Mouse (Mus musculus): ENCODE results near the gene Cdx2. TPM values are rescaled to one million over a fixed set of nuclear protein-coding genes. Genes with fewer than 3 reads are reported as not detected.

Cdx2 gene
- polyA plus RNA-seq (2015; fragmentation: Nextera tagmentation; extraction: Ambion mirVana) = 0.18 TPM in 1 of 2 replicates, not detected in the other

DNA sequence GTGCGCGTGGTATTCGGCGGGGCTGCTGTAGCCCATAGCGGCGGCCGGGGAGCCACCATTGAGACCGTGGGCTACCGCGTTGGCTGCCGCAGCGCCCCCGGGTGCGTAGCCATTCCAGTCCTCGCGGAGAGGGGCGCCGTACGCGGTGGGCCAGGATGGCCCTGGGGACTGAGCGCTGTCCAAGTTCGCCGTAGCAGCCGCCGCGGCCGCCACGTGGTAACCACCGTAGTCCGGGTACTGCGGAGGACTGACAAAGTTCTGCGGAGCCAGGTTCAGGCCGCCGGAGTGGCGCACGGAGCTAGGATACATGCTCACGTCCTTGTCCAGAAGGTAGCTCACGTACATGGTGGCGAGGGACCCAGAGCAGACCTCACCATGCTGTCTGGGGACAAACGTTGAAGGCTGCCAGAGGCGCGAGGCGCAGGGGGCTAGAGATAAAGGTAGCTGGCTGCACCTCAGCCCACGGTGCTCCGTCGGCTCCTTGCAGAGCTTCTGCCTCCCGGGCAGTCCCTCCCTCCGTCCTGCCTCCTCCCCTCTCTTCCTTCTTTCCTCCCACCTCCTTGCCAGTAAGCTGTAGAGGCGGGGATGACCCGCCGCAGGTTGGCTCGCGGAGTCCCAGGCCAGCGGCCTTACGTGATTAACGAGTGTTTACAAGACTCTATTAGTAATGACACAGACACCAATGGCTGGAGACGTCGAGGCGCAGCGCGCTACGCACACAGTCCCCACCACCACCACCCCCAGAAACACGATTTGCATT lies at the start of gene Cdx2:
Gene Cdx2, minus strand, starts transcription at position 633 of the 760 bp plus-strand sequence.
- 2% methylated on average over 63 of the region's 63 CpGs for WGBS (ENCODE audit: insufficient replicate concordance)
- Histone ChIP-seq H3K27ac (ENCODE audit: low read length) (no peak within 1 kb of the TSS), H3K4me1 (ENCODE audit: control insufficient read depth, low read depth, low read length) (no peaks in the 10 kb centered on the region), H3K36me3 (ENCODE audit: control insufficient read depth, insufficient read depth) (no peaks in the 10 kb centered on the region), H3K4me2 (ENCODE audit: low read depth, low read length) (no peak within 1 kb of the TSS), H3K9ac (ENCODE audit: low read depth, low read length) (no peak within 1 kb of the TSS), H3K9me3 (replicated peaks; ENCODE audit: control insufficient read depth, low read length) (no peaks in the 10 kb centered on the region), H3K27me3 (ENCODE audit: control insufficient read depth, insufficient read depth, low read depth, low read length) (peaks cover 98% of the 10 kb centered on the region), H3K4me3 (ENCODE audit: low read depth, low read length) (peak within 1 kb of the TSS; percentile 17; the same call in 1 of the 2 replicates)
- ATAC-seq (ENCODE audit: low read depth) = no peak

DNA sequence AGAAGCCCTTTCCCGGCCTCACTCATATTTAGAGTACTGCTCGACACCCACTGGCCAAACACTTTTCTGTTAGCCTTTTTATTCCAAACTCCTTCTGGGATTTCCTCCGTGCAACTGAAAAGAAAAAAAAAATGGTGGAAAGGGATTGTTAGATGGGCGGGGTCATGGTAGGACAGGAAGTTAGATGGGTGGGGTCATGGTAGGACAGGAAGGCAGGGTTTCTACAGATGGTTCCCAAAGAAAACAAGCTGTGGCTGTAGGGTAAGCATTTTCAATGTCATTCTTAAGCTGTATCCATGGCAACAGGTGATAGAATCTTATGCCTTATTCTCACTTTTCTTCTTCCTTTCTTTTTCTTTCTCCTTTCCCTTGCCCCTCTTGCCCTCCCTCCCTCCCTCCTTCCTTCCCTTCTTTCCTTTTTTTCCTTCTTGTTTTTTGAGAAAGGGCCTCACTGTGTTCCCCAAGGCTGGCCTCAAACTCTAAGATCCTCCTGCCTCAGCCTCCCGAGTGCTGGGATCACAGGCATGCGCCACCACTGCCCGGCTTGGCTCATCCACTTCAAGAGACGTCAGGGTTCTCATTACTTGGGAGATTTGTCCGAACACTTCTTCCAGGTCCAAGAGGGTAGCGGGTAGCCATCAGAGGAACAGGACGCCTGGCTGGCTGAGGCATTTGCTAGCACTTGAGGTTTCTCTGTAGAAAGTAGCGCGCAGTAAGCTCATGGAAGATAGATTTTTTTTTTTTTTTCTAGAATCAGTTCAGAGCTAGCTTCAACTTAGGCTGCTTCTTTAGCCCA lies 49.4 kb upstream of the Cdx2 start:
- no peak overlapping the region for H3K4me2 ChIP-seq (ENCODE audit: low read depth, low read length)
- H3K9ac ChIP-seq (ENCODE audit: low read depth, low read length) = no peak overlapping the region
- H3K27me3 ChIP-seq (ENCODE audit: control insufficient read depth, insufficient read depth, low read depth, low read length) = no peaks in the 10 kb centered on the region
- H3K4me3 ChIP-seq (ENCODE audit: low read depth, low read length) = no peak overlapping the region
- H3K36me3 ChIP-seq (ENCODE audit: control insufficient read depth, insufficient read depth) = no peaks in the 10 kb centered on the region
- no peak for ATAC-seq (ENCODE audit: low read depth)
- no peaks in the 10 kb centered on the region for H3K9me3 ChIP-seq (replicated peaks; ENCODE audit: control insufficient read depth, low read length)
- H3K27ac ChIP-seq (ENCODE audit: low read length) = no peak overlapping the region
- H3K4me1 ChIP-seq (ENCODE audit: control insufficient read depth, low read depth, low read length) = no peaks in the 10 kb centered on the region
- WGBS (ENCODE audit: insufficient replicate concordance) = 73% methylated on average over 13 of the region's 13 CpGs

DNA sequence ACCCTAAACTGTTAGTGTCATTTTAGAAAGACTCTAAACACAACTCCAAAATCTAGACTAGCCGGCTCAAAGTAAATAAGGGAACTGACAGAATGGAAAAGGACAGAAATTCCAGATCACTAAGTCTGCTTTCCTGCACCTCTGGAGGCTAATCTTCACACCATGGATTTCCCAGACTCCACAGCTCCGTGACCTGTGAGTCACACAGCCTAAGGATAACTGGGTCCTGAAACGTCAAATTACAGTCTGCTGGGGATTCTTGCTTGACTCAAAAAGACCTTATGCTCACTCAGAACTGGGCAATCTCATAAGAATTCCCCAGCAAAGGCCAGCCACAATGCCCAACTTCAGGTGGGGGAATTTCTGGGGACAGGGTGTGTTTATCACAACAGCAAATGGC lies 48.7 kb upstream of the Cdx2 start:
- Histone ChIP-seq H3K4me2 (ENCODE audit: low read depth, low read length) (no peak overlapping the region), H3K4me3 (ENCODE audit: low read depth, low read length) (no peak overlapping the region), H3K4me1 (ENCODE audit: control insufficient read depth, low read depth, low read length) (no peaks in the 10 kb centered on the region), H3K36me3 (ENCODE audit: control insufficient read depth, insufficient read depth) (no peaks in the 10 kb centered on the region), H3K9ac (ENCODE audit: low read depth, low read length) (no peak overlapping the region), H3K9me3 (replicated peaks; ENCODE audit: control insufficient read depth, low read length) (no peaks in the 10 kb centered on the region), H3K27me3 (ENCODE audit: control insufficient read depth, insufficient read depth, low read depth, low read length) (no peaks in the 10 kb centered on the region), H3K27ac (ENCODE audit: low read length) (no peak overlapping the region)
- ATAC-seq (ENCODE audit: low read depth) = no peak
- 58% methylated on average over 3 of the region's 3 CpGs for WGBS (ENCODE audit: insufficient replicate concordance)

GRCm38 (mm10) chr5:147354985-147355384 lies 47.9 kb upstream of the Cdx2 start:
- Histone ChIP-seq H3K9ac (ENCODE audit: low read depth, low read length) (no peak overlapping the region), H3K9me3 (replicated peaks; ENCODE audit: control insufficient read depth, low read length) (no peaks in the 10 kb centered on the region), H3K27me3 (ENCODE audit: control insufficient read depth, insufficient read depth, low read depth, low read length) (no peaks in the 10 kb centered on the region), H3K36me3 (ENCODE audit: control insufficient read depth, insufficient read depth) (no peaks in the 10 kb centered on the region), H3K4me2 (ENCODE audit: low read depth, low read length) (no peak overlapping the region), H3K4me3 (ENCODE audit: low read depth, low read length) (no peak overlapping the region), H3K4me1 (ENCODE audit: control insufficient read depth, low read depth, low read length) (no peaks in the 10 kb centered on the region), H3K27ac (ENCODE audit: low read length) (no peak overlapping the region)
- 54% methylated on average over 8 of the region's 8 CpGs for WGBS (ENCODE audit: insufficient replicate concordance)
- no peak for ATAC-seq (ENCODE audit: low read depth)

GRCm38 (mm10) chr5:147354161-147354780 lies 47.2 kb upstream of the Cdx2 start:
- Histone ChIP-seq H3K27ac (ENCODE audit: low read length) (no peak overlapping the region), H3K36me3 (ENCODE audit: control insufficient read depth, insufficient read depth) (no peaks in the 10 kb centered on the region), H3K4me1 (ENCODE audit: control insufficient read depth, low read depth, low read length) (no peaks in the 10 kb centered on the region), H3K27me3 (ENCODE audit: control insufficient read depth, insufficient read depth, low read depth, low read length) (no peaks in the 10 kb centered on the region), H3K4me3 (ENCODE audit: low read depth, low read length) (no peak overlapping the region), H3K4me2 (ENCODE audit: low read depth, low read length) (no peak overlapping the region), H3K9me3 (replicated peaks; ENCODE audit: control insufficient read depth, low read length) (no peaks in the 10 kb centered on the region), H3K9ac (ENCODE audit: low read depth, low read length) (no peak overlapping the region)
- no peak for ATAC-seq (ENCODE audit: low read depth)
- WGBS (ENCODE audit: insufficient replicate concordance) = 48% methylated on average over 17 of the region's 17 CpGs

- H3K4me2 ChIP-seq (ENCODE audit: low read depth, low read length) = no peak overlapping the region
- 71% methylated on average over 8 of the region's 8 CpGs for WGBS (ENCODE audit: insufficient replicate concordance)
- H3K9me3 ChIP-seq (replicated peaks; ENCODE audit: control insufficient read depth, low read length) = no peaks in the 10 kb centered on the region
- no peak overlapping the region for H3K4me3 ChIP-seq (ENCODE audit: low read depth, low read length)
- H3K27ac ChIP-seq (ENCODE audit: low read length) = no peak overlapping the region
- H3K36me3 ChIP-seq (ENCODE audit: control insufficient read depth, insufficient read depth) = no peaks in the 10 kb centered on the region
- no peak for ATAC-seq (ENCODE audit: low read depth)
- H3K9ac ChIP-seq (ENCODE audit: low read depth, low read length) = no peak overlapping the region
- H3K4me1 ChIP-seq (ENCODE audit: control insufficient read depth, low read depth, low read length) = no peaks in the 10 kb centered on the region
- no peaks in the 10 kb centered on the region for H3K27me3 ChIP-seq (ENCODE audit: control insufficient read depth, insufficient read depth, low read depth, low read length)
These were observed 44.9 kb upstream of the Cdx2 start for GRCm38 (mm10) chr5:147351931-147352330.

GRCm38 (mm10) chr5:147345981-147346380 lies 38.9 kb upstream of the Cdx2 start:
- H3K4me2 ChIP-seq (ENCODE audit: low read depth, low read length) = no peak overlapping the region
- WGBS (ENCODE audit: insufficient replicate concordance) = 52% methylated on average over 1 of the region's 1 CpGs
- H3K9ac ChIP-seq (ENCODE audit: low read depth, low read length) = no peak overlapping the region
- H3K4me1 ChIP-seq (ENCODE audit: control insufficient read depth, low read depth, low read length) = no peaks in the 10 kb centered on the region
- no peaks in the 10 kb centered on the region for H3K36me3 ChIP-seq (ENCODE audit: control insufficient read depth, insufficient read depth)
- no peak overlapping the region for H3K4me3 ChIP-seq (ENCODE audit: low read depth, low read length)
- no peak overlapping the region for H3K27ac ChIP-seq (ENCODE audit: low read length)
- H3K9me3 ChIP-seq (replicated peaks; ENCODE audit: control insufficient read depth, low read length) = no peaks in the 10 kb centered on the region
- no peak for ATAC-seq (ENCODE audit: low read depth)
- no peaks in the 10 kb centered on the region for H3K27me3 ChIP-seq (ENCODE audit: control insufficient read depth, insufficient read depth, low read depth, low read length)

- no peaks in the 10 kb centered on the region for H3K27me3 ChIP-seq (ENCODE audit: control insufficient read depth, insufficient read depth, low read depth, low read length)
- no peaks in the 10 kb centered on the region for H3K36me3 ChIP-seq (ENCODE audit: control insufficient read depth, insufficient read depth)
- ATAC-seq (ENCODE audit: low read depth) = no peak
- no peaks in the 10 kb centered on the region for H3K9me3 ChIP-seq (replicated peaks; ENCODE audit: control insufficient read depth, low read length)
- 75% methylated on average over 10 of the region's 10 CpGs for WGBS (ENCODE audit: insufficient replicate concordance)
- H3K27ac ChIP-seq (ENCODE audit: low read length) = no peak overlapping the region
- no peak overlapping the region for H3K4me2 ChIP-seq (ENCODE audit: low read depth, low read length)
- no peak overlapping the region for H3K4me3 ChIP-seq (ENCODE audit: low read depth, low read length)
- no peak overlapping the region for H3K9ac ChIP-seq (ENCODE audit: low read depth, low read length)
- H3K4me1 ChIP-seq (ENCODE audit: control insufficient read depth, low read depth, low read length) = no peaks in the 10 kb centered on the region
These were observed 36.8 kb upstream of the Cdx2 start for GRCm38 (mm10) chr5:147343904-147344303.

GRCm38 (mm10) chr5:147342901-147343300 lies 35.8 kb upstream of the Cdx2 start:
- no peak overlapping the region for H3K27ac ChIP-seq (ENCODE audit: low read length)
- H3K4me1 ChIP-seq (ENCODE audit: control insufficient read depth, low read depth, low read length) = no peaks in the 10 kb centered on the region
- H3K9me3 ChIP-seq (replicated peaks; ENCODE audit: control insufficient read depth, low read length) = no peaks in the 10 kb centered on the region
- H3K4me2 ChIP-seq (ENCODE audit: low read depth, low read length) = no peak overlapping the region
- ATAC-seq (ENCODE audit: low read depth) = no peak
- no peaks in the 10 kb centered on the region for H3K27me3 ChIP-seq (ENCODE audit: control insufficient read depth, insufficient read depth, low read depth, low read length)
- H3K9ac ChIP-seq (ENCODE audit: low read depth, low read length) = no peak overlapping the region
- WGBS (ENCODE audit: insufficient replicate concordance) = 61% methylated on average over 6 of the region's 6 CpGs
- H3K36me3 ChIP-seq (ENCODE audit: control insufficient read depth, insufficient read depth) = no peaks in the 10 kb centered on the region
- H3K4me3 ChIP-seq (ENCODE audit: low read depth, low read length) = no peak overlapping the region
